Mouse (Mus musculus): Measurements from ENCODE around the gene Slc26a11.
A peak's percentile ranks its signal among the peaks of the same experiment; 100 is the strongest.

Slc26a11 gene

DNA sequence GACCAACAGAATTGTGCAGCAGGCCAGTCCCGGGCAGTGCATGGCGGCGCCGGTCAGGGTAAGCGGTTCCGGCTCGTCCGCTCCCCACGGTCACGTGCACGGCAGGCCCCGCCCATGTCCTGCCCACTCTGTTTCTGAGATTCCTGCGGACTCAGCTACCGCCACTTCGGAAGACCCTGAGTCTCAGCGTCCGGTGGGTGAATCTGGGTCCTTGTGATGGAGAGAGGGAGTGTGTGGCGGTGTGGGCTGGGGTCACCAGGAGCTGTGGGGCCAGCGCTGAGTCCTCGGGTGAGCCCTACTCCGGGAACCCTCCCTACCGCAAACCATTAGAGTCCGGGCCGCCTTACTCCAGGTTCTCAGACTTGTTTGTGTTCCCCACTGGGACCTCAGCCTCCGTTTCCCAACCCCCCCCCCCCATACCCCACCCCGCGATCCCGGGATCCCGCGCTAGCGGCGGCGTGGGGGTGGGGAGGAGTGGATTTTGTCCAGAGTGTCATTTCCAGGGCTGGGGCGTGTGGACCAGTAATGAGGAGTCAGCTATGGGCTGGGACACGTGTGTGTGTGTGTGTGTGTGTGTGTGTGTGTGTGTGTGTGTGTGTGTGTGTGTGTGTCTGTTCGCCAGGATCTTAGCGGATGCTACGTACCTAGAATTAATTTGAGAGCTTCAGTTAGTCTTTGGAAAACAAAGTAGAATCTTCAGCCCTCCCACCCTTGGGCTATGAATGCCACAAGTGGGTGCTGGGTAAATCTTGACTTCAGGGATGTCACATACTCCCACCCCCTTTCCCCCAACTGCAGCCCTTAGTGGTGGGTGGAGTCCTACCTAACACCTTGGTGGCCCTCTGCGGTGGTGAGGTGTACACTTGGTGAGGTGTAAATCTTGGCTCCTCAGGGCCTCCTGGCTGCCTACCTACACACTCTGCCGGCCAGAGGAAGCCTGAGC is at the start of gene Slc26a11, which contains the start of gene Sgsh:
TSS of gene Slc26a11 (plus strand) at position 115 of the 943 bp plus-strand sequence.
TSS of gene Sgsh (minus strand) at position 94 of the 943 bp plus-strand sequence.
- peak; percentile 74 for DNase-seq

DNA sequence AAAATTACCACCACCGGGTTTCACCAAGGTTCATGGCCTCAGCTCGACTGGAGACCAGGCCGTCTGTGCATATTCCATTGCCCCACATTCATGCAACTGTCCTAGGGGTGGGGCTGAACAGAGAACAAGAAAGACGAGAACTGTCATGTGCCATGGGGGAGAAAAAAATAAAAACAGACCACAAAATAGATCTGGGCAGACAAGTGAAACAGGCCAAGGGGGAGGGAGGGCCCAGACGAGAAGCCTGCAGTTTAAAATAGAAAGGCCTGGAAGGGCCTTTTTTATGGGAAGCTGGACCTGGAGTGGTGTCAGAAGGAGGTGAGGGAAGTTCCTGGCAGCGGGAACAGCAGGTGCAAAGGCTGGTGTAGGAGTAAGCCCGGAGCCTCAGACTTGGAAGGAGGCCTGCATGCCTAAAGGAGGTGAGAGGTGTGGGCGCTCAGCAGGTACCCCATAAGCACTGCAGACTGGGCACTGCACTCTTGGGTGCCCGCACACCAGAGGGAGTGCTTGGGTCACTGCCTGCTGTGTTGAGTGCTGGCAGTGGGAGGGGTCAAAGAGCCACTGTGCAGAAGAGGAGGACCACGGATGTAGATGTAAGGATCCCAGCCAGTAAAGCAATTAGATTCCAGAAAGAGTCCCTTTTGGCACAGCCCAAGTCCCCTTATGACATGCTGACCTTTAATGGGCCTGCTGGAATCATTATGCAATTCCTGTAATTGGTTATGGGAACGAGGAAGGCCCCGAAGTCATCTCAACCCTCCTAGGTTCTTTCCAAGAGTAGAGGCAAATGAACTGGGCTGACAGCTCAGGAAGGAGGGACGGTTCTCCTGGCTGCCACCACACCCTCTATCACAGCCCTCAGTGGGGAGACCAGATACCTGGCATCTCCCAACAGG is 48.3 kb upstream of the Slc26a11 start:
- DNase-seq = no peak

DNA sequence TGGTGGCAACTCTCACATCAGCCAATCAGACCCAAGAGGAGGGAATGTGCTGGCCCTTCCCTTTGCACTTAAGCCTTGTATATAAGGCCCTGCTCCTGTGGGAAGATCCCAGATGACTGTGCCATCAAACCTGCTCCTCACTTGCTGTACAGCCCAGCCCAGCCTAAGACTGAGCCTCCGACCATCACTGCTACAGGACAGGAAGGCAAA is 47.8 kb upstream of the Slc26a11 start, which contains the start of gene Card14:
TSS of gene Card14 (plus strand) at position 111 of the 210 bp plus-strand sequence.
- DNase-seq = no peak

GRCm38 (mm10) chr11:119307916-119308315 is 47.4 kb upstream of the Slc26a11 start:
- no peak for DNase-seq

DNA sequence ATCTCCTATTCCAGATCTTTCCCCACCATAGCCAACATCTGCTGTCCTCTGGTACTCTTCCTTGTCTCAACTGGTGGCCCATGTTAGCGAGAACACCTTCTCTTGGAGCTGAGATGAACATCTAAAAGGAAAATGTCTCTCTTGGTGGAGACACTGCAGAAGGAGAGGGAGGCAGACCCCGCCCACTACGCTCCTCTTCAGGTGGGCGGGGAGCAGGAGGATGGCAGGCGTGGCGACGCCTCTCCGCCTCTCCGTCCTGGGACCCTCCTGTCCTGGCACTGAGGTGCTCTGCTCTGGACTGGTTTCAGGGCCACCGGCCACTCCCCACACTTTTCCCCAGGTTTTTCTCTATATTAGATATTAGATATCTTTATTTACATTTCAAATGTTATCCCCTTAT is 44.7 kb upstream of the Slc26a11 start:
- no peak for DNase-seq

GRCm38 (mm10) chr11:119314252-119314936 is 41.0 kb upstream of the Slc26a11 start:
- no peak for DNase-seq

GRCm38 (mm10) chr11:119316720-119317119 is 38.6 kb upstream of the Slc26a11 start:
- DNase-seq = no peak

DNA sequence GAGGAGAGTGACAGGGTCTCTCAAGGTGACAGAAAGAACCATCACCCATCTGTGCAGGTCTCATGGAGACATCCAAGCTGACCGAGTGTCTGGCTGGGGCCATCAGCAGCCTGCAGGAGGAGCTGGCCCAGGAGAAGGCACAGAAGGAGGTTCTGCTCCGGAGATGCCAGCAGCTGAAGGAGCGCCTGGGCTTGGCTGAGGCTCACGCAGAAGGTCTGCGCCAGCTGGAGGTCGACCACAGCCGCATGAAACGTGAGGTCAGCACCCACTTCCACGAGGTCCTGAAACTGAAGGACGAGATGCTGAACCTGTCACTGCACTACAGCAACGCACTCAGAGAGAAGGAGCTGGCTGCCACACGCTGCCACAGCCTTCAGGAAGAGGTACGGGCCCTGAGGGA is 32.8 kb upstream of the Slc26a11 start:
- DNase-seq = no peak

DNA sequence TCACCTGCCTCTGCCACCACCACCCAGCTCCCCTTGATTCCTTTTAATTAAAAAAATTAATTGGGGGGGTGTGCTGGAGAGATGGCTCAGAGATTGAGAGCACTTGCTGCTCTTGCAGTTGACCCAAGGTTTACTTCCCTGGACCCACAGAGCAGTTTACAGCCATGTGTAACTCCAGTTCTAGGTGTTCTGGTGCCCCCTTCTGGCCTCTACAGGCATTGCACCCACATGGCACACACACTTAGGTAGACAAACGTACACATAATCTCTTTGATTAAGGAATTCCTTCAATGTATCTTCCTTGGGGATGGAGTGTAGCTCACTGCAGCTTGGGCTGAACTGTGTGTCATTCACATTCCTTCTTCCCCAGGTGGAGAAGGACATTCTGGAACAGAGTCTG is 30.3 kb upstream of the Slc26a11 start:
- DNase-seq = no peak

DNA sequence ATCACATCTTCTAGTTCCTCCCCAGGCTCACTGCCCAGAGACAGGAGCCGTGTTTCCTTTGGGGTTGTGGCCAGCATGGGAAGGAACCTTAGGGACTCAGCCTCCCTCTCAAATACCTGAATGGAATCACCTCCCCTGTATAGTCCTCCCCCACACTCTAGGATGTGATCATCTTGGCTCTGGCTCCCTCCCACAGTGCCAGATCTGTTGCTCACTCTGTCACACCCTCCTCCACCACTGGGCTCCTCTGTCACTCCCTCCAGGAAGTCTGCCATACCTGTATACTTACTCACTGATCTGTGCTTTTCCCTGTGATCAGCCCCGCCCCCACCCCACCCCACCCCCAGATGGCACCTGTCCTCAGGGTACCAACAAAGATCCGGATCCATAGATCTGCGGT is 24.8 kb upstream of the Slc26a11 start:
- DNase-seq = no peak

- no peak for DNase-seq
Observed at GRCm38 (mm10) chr11:119331970-119332369, 23.4 kb upstream of the Slc26a11 start.

- no peak for DNase-seq
Observed at GRCm38 (mm10) chr11:119338271-119339059, 16.9 kb upstream of the Slc26a11 start.

- no peak for DNase-seq
Observed at GRCm38 (mm10) chr11:119339179-119339578, 16.2 kb upstream of the Slc26a11 start.

- peak; percentile 79 for DNase-seq
Observed at GRCm38 (mm10) chr11:119339637-119340036, 15.7 kb upstream of the Slc26a11 start.

- no peak for DNase-seq
Observed at GRCm38 (mm10) chr11:119344178-119344577, 11.2 kb upstream of the Slc26a11 start.

GRCm38 (mm10) chr11:119344865-119345264 is 10.5 kb upstream of the Slc26a11 start:
- no peak for DNase-seq

GRCm38 (mm10) chr11:119347125-119347524 is 8.2 kb upstream of the Slc26a11 start:
- no peak for DNase-seq

DNA sequence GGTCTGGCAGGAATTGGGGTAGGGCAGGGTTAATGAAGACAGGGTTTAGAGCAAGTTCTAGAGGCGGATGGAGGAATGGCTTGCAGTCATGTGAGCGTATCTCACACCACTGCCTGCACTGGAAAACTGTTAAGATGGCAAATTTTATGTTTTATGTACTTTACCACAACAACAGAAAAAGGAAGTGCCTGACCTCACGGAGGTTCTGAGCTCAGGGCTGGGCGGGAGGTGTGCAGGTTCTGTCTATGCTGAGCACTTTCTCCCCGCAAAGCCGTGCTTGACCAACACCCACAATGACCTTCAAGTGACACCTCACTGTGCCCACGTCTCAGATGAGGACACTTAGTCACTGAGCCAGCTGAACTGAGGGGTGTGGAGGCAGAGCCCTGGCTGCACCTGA is 3.2 kb upstream of the Slc26a11 start:
- DNase-seq = no peak

GRCm38 (mm10) chr11:119353946-119354345 is 1.4 kb upstream of the Slc26a11 start:
- no peak for DNase-seq

DNA sequence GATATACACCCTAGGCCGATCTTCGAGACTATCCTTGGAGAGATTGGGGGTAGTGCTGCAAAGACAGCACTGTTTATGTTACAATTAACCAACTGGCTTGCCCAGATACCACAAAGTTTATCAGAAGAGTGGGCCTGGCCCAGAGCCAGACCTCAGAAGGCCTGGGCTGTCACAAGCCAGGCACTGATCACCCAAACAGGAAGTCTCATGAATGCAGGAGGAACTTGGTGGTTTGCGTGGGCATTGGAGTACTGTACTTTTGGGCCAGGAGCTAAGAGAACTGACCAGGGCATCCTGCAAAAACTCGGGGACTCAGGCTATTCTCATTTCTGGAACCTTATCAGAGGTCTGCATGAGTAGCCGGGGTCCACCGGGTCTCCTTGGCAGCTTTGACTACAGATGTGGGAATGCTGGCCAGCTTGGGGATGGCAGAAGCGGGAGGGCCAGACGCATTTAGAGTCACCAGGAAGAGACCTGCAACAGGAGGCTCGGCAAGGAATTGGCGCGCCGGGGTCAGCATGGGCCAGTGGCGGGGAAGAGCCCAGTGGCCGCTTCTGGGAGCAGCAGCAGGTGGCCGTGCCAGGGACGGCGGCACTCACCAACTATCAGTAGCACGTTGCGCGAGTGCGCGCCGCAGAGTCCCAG is 437 bp upstream of the Slc26a11 start:
- DNase-seq = no peak

- DNase-seq = no peak
Observed at GRCm38 (mm10) chr11:119359089-119359488, 3.7 kb downstream of the Slc26a11 start.
